Mouse (Mus musculus): ENCODE measurements around the gene Serpinh1. TPM values are rescaled to one million over a fixed set of nuclear protein-coding genes. Genes with fewer than 3 reads are reported as not detected.

Serpinh1 gene
- polyA plus RNA-seq, 1 experiment from 2014 or later, result 29.6 TPM

DNA sequence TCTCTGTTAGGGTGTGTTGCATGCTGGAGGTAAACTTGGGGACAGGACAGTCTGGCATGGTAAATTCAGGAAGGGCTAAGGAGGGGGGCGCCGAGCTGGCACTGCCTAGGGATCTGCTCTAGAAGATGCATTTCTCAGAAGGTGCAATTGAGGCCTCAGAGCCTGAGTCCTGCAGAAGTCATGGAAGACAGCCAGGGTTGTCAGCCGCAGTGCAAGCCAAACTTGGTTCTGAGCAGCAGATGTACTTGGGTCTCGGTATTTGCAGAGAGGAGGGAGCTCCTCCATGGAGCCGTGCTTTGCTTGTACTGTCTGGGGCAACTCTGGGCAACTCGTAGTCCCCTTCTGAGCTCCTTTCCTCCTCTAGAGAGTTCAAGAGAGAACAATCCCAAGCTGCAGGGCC is 26.9 kb downstream of the Serpinh1 start:
- Histone ChIP-seq H3K9me3 (ENCODE audit: low read length) (no peaks in the 10 kb centered on the region), H3K4me3 (ENCODE audit: low read depth, low read length) (no peak overlapping the region), H3K9ac (replicated peaks) (no peak overlapping the region), H3K27ac (ENCODE audit: low read depth) (no peak overlapping the region), H3K36me3 (replicated peaks; ENCODE audit: insufficient read depth, low read length) (no peaks in the 10 kb centered on the region), H3K4me1 (ENCODE audit: insufficient read depth) (no peaks in the 10 kb centered on the region), H3K27me3 (ENCODE audit: insufficient read depth, low read length) (peaks cover 32% of the 10 kb centered on the region; the same call in 1 of the 2 replicates), H3K4me2 (ENCODE audit: low read depth, low read length) (no peak overlapping the region)
- WGBS (ENCODE audit: insufficient replicate concordance), result 54% methylated on average over 6 of the region's 6 CpGs
- no peak for DNase-seq
- no peak for ATAC-seq
- no peak for TF ChIP-seq EP300 (IDR thresholded peaks at IDR 0.05; ENCODE audit: low read depth)
- no peak for TF ChIP-seq CTCF (IDR thresholded peaks at IDR 0.05; ENCODE audit: low read depth)

DNA sequence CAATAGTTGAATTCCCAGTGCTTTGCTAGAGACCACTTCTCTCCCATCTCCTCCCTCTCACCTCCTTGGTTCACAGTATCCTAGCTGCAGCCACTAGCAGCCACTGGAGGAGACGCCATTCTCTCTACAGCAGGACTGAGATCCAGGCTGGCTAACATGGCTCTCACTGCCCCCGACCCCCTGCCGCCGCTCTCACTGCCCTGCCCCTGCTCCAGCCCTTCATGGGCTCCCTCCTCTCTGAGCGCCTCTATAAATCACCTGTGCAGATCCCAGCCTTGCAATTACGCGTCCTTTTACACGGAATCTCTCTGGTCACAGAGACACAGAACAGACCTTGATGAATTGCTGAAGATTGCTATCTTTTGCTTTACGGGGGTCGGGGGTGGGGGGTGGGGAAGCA is 28.2 kb downstream of the Serpinh1 start:
- no peak for DNase-seq
- Histone ChIP-seq H3K4me2 (ENCODE audit: low read depth, low read length) (no peak overlapping the region), H3K4me3 (ENCODE audit: low read depth, low read length) (no peak overlapping the region), H3K9ac (replicated peaks) (no peak overlapping the region), H3K9me3 (ENCODE audit: low read length) (no peaks in the 10 kb centered on the region), H3K27me3 (ENCODE audit: insufficient read depth, low read length) (peaks cover 30% of the 10 kb centered on the region; the same call in 1 of the 2 replicates), H3K27ac (ENCODE audit: low read depth) (no peak overlapping the region), H3K4me1 (ENCODE audit: insufficient read depth) (no peaks in the 10 kb centered on the region), H3K36me3 (replicated peaks; ENCODE audit: insufficient read depth, low read length) (no peaks in the 10 kb centered on the region)
- no peak for TF ChIP-seq EP300 (IDR thresholded peaks at IDR 0.05; ENCODE audit: low read depth)
- no peak for TF ChIP-seq CTCF (IDR thresholded peaks at IDR 0.05; ENCODE audit: low read depth)
- 32% methylated on average over 10 of the region's 10 CpGs for WGBS (ENCODE audit: insufficient replicate concordance)
- no peak for ATAC-seq

DNA sequence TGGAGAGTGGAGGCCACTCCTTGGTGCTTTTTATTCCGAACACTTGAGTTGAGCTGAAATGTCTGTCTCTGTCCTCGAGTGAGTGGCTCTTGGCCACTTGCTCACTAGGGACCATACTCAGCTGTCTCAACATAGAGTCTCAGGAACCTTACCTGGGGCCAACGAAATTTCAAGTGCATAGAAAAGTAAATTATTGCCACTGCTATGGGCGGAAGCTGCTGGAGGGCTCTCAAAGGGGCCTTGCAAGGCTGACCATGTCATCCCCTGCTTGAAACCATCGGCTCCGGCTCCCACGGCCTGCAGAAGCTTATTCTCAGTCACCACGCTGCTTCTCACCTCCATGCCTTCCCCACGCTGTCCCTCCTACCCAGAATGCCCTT is 29.7 kb downstream of the Serpinh1 start:
- H3K36me3 ChIP-seq (replicated peaks; ENCODE audit: insufficient read depth, low read length), result no peaks in the 10 kb centered on the region
- no peak overlapping the region for H3K9ac ChIP-seq (replicated peaks)
- H3K27ac ChIP-seq (ENCODE audit: low read depth), result no peak overlapping the region
- 77% methylated on average over 9 of the region's 9 CpGs for WGBS (ENCODE audit: insufficient replicate concordance)
- no peak for DNase-seq
- no peak for ATAC-seq
- no peaks in the 10 kb centered on the region for H3K9me3 ChIP-seq (ENCODE audit: low read length)
- TF ChIP-seq CTCF (IDR thresholded peaks at IDR 0.05; ENCODE audit: low read depth) (no peak), EP300 (IDR thresholded peaks at IDR 0.05; ENCODE audit: low read depth) (no peak)
- H3K4me1 ChIP-seq (ENCODE audit: insufficient read depth), result no peaks in the 10 kb centered on the region
- H3K4me3 ChIP-seq (ENCODE audit: low read depth, low read length), result no peak overlapping the region
- H3K4me2 ChIP-seq (ENCODE audit: low read depth, low read length), result no peak overlapping the region
- peaks cover 30% of the 10 kb centered on the region; the same call in 1 of the 2 replicates for H3K27me3 ChIP-seq (ENCODE audit: insufficient read depth, low read length)

DNA sequence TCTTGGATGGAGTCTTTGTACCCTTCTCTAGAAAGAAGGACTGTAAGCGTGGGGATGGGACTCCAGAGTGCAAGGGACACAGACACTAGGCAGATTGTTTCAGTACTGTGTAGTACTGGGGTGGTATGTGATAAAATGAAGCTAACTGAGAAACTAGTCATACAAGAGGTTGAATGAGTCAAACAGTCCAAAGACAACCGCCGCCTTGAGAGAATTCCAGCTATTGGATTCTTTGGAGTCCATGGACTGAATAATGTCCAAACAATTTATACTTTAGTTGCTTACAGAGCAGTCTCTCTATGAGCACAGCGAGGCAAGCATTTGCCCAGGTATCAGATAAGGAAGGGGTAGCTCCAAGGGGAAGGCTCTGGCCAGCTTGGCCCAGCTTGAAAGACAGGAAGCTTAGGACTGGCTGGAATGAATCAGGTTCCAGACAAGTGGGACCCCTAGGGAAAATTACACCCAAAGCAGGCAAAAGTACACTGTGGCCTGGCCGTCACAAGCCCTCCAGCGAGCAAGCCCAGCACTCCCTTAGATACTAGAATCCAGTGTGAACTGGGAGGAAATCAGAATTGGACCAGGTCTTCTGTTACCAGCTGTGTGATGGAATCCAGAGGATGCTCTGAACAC is 30.2 kb downstream of the Serpinh1 start:
- no peak for ATAC-seq
- no peak overlapping the region for H3K4me2 ChIP-seq (ENCODE audit: low read depth, low read length)
- no peaks in the 10 kb centered on the region for H3K9me3 ChIP-seq (ENCODE audit: low read length)
- 77% methylated on average over 6 of the region's 6 CpGs for WGBS (ENCODE audit: insufficient replicate concordance)
- H3K27me3 ChIP-seq (ENCODE audit: insufficient read depth, low read length), result peaks cover 26% of the 10 kb centered on the region; the same call in 1 of the 2 replicates
- no peak overlapping the region for H3K4me3 ChIP-seq (ENCODE audit: low read depth, low read length)
- no peak overlapping the region for H3K9ac ChIP-seq (replicated peaks)
- H3K4me1 ChIP-seq (ENCODE audit: insufficient read depth), result no peaks in the 10 kb centered on the region
- TF ChIP-seq CTCF (IDR thresholded peaks at IDR 0.05; ENCODE audit: low read depth), result no peak
- TF ChIP-seq EP300 (IDR thresholded peaks at IDR 0.05; ENCODE audit: low read depth), result no peak
- H3K36me3 ChIP-seq (replicated peaks; ENCODE audit: insufficient read depth, low read length), result no peaks in the 10 kb centered on the region
- H3K27ac ChIP-seq (ENCODE audit: low read depth), result no peak overlapping the region
- no peak for DNase-seq

DNA sequence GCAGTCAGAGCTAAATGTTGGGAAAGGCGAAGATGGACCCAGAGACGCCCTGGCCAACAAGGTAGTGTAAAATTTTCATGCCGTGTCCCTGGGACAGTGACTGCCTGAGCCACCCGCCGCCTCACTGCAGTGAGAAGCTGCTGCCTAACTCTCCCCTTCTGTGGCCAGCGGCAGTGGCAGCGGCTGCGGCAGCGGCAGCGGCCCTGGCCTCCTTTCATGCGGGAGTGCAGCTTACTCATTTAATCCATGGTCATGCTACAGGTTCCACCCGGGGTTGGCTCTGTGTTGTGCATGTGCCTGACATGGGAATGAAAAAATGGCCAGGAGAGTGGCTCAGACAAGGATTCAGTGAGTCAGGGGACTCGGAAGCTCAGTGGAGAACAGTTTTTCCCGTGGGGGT is 32.5 kb downstream of the Serpinh1 start:
- H3K4me2 ChIP-seq (ENCODE audit: low read depth, low read length), result no peak overlapping the region
- WGBS (ENCODE audit: insufficient replicate concordance), result 54% methylated on average over 14 of the region's 14 CpGs
- no peaks in the 10 kb centered on the region for H3K4me1 ChIP-seq (ENCODE audit: insufficient read depth)
- DNase-seq, result no peak
- no peak overlapping the region for H3K4me3 ChIP-seq (ENCODE audit: low read depth, low read length)
- no peak for TF ChIP-seq CTCF (IDR thresholded peaks at IDR 0.05; ENCODE audit: low read depth)
- TF ChIP-seq EP300 (IDR thresholded peaks at IDR 0.05; ENCODE audit: low read depth), result no peak
- peaks cover 13% of the 10 kb centered on the region; the same call in 1 of the 2 replicates for H3K27me3 ChIP-seq (ENCODE audit: insufficient read depth, low read length)
- no peaks in the 10 kb centered on the region for H3K36me3 ChIP-seq (replicated peaks; ENCODE audit: insufficient read depth, low read length)
- ATAC-seq, result no peak
- H3K9ac ChIP-seq (replicated peaks), result no peak overlapping the region
- no peaks in the 10 kb centered on the region for H3K9me3 ChIP-seq (ENCODE audit: low read length)
- H3K27ac ChIP-seq (ENCODE audit: low read depth), result no peak overlapping the region

DNA sequence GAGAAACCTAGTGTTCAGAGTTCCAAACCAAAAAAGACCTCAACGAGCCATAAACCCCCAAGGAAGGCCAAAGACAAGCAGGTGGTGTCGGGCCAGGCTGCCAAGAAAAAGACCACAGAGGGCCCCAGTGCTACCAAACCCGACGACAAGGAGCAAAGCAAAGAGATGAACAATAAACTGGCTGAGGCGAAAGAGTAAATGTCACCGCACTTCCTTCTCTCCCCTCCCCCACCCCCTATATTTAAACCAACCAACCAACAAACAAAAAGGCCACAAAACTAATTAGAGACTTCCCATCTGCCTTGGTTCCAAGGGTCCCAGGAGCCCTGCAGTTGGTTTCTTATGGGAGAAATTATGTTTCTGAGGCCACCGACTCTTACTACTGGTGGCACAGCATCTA is 35.6 kb downstream of the Serpinh1 start:
- Histone ChIP-seq H3K27me3 (ENCODE audit: insufficient read depth, low read length) (no peaks in the 10 kb centered on the region; the same call in 1 of the 2 replicates), H3K27ac (ENCODE audit: low read depth) (no peak overlapping the region), H3K4me3 (ENCODE audit: low read depth, low read length) (no peak overlapping the region), H3K36me3 (replicated peaks; ENCODE audit: insufficient read depth, low read length) (no peaks in the 10 kb centered on the region), H3K9me3 (ENCODE audit: low read length) (no peaks in the 10 kb centered on the region), H3K4me2 (ENCODE audit: low read depth, low read length) (no peak overlapping the region), H3K4me1 (ENCODE audit: insufficient read depth) (peaks cover 15% of the 10 kb centered on the region), H3K9ac (replicated peaks) (no peak overlapping the region)
- WGBS (ENCODE audit: insufficient replicate concordance), result 54% methylated on average over 7 of the region's 7 CpGs
- DNase-seq (no peak), ATAC-seq (no peak)
- TF ChIP-seq EP300 (IDR thresholded peaks at IDR 0.05; ENCODE audit: low read depth) (no peak), CTCF (IDR thresholded peaks at IDR 0.05; ENCODE audit: low read depth) (no peak)
